Mouse (Mus musculus): ENCODE measurements around the gene Gm42957.
"Not testable (repeated sequence)": the region's sequence is repeated elsewhere in the genome, so short reads cannot be mapped to it uniquely, and the experiment has no call there.

Gm42957 gene

DNA sequence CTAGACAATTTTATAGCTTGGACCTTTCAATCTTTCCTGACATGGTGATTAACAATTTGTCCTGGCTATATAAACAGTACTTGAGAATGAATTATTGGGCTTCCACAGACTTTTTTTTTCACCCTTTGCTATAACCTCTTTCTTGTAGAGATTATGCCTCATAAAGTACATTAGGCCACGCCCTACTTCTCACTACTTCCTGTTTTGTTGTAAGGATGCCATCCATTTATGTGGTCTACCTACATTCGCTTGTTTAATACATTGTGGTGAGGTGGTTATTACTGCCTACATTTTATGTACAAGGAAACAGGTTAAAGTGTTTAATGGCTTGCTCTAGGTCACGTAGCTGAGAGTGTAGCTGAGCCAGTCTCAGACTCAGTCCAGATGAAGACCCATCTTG, 39.9 kb downstream of the Gm42957 start:
- DNase-seq (ENCODE audit: low read depth): no peak

GRCm38 (mm10) chr3:96675690-96676089, 40.4 kb downstream of the Gm42957 start:
- DNase-seq (ENCODE audit: low read depth): peak; percentile 30

DNA sequence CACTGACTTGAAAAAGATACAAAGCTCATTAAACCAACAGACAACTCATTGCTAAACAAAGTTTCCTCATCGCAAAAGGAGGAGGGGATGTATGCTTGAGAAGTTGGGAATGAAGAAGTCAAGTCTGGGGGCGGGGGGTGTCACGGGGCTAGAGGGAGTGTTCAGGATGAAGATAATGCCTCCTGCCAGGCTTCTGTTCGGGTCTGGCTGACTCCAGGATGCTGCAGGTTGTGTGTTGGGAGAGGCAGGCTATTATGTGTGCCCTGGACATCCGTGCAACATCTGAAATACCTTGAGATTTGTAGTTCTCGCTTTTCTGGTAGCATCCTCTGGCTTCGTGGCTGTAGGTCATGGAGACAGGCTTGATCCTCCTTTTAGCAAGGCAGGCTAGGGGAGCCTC, 43.2 kb downstream of the Gm42957 start:
- no peak for DNase-seq (ENCODE audit: low read depth)

DNA sequence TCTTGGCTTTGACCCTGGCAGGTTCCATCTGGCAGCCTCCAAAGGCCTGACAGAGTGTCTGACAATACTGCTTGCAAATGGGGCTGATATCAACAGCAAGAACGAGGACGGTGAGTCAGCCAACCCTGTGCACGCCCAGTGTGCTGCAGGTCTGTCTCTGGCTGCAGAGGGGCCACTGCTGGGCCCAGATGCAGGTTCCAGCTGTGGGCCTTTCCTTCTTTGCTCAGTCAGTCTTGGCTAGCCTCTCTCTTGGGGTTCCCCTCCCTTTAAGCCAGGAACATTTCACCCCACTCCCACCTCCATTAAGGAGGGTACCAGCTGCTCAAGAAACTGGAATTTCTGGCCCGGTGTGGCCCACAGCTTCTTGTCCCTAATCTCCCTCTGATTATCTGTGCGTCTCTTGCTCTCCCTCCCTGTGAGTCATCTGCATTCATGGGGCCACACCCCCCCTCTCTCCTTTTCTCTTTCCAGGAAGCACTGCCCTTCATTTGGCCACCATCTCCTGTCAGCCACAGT, 43.9 kb downstream of the Gm42957 start:
- peak; percentile 65 for DNase-seq (ENCODE audit: low read depth)

- DNase-seq (ENCODE audit: low read depth): no peak
Observed at GRCm38 (mm10) chr3:96680269-96680956, 45.1 kb downstream of the Gm42957 start.

GRCm38 (mm10) chr3:96683496-96683895, 48.2 kb downstream of the Gm42957 start:
- DNase-seq (ENCODE audit: low read depth): no peak

DNA sequence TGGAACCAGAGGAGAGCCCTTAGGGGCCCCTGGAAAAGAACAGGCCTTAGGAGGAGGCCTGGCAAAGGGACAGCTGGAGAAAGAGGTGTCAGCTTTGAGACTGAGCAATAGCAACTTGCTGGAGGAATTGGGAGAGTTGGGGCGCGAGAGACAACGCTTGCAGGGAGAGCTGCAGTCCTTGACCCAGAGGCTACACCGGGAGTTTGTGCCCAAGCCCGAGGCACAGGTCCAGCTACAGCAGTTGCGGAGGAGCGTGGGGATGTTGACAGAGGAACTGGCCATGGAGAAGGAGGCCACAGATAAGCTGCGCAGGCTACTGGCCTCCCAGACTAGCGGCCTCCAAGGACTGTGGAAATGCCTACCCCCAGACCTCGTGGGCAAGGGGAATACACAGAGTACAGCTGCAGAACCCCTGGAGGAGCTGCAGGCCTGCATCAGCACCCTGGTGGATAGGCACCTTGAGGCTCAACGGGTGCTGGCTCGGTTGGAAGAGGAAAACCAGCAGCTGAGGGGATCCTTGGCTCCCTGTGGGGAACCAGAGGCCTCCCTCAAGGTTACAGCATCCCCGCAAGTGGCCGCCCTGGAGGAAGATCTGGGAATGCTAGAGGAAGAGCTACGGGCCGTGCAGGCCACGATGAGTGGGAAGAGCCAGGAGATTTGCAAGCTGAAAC, 49.0 kb downstream of the Gm42957 start:
- no peak for DNase-seq (ENCODE audit: low read depth)

- no peak for DNase-seq (ENCODE audit: low read depth)
Observed at GRCm38 (mm10) chr3:96684822-96685156, 49.5 kb downstream of the Gm42957 start.

DNA sequence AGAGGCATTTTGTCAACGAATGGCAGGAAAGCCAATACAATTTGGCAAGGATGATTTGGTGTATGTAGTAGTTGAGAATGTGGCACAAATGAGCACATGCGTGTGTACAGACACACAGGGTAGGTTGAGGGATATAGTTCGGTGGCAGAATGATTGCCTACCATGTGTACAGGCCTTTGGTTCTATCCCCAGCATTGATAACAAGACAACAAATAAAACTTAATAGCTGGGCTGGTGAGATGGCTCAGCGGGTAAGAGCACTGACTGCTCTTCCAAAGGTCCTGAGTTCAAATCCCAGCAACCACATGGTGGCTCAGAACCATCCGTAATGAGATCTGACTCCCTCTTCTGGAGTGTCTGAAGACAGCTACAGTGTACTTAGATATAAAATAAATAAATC, 50.8 kb downstream of the Gm42957 start:
- DNase-seq (ENCODE audit: low read depth): not testable (repeated sequence)

DNA sequence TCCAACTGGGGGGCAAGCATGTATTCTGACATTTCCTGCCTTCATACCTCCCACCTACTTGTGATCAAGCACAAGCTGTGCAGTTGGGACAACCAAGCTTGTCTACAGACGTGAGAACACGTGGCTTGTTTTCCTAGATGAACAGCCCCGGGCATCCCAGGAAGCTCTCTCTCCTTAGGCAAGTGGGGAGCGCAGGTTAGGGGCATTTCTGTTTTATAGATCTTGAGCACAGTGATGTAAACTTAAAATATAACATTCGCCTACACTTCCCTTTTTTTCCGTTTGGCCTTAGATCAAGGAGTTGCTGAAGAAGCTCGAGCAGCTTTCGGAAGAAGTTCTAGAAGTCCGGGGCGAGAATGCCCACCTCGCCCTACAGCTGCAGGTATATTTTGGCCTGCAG, 53.6 kb downstream of the Gm42957 start:
- no peak for DNase-seq (ENCODE audit: low read depth)

- DNase-seq (ENCODE audit: low read depth): no peak
Observed at GRCm38 (mm10) chr3:96690298-96690697, 55.0 kb downstream of the Gm42957 start.

- DNase-seq (ENCODE audit: low read depth): peak; percentile 74
Observed at GRCm38 (mm10) chr3:96692506-96692905, 57.2 kb downstream of the Gm42957 start.

DNA sequence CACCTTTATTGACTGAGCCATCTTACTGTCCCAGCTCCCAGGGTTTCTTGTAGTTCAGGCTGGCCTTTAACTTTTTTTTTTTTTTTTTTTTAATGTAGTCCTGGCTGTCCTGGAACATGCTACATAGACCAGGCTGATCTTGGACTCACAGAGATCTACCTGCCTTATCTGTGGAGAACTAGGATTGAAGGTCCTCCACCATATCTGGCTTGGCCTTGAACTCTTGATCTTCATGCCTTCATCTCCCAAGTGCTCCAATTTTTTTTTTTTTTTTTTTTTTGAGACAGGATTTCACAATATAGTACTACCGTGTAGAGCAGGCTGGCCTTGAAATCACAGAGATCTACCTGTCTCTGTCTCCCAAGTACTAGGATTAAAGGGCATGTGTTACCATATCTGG, 58.3 kb downstream of the Gm42957 start:
- no peak for DNase-seq (ENCODE audit: low read depth)

GRCm38 (mm10) chr3:96696198-96696765, 61.0 kb downstream of the Gm42957 start, which contains the start of gene Pias3:
TSS of gene Pias3 (plus strand) at chr3:96696384.
- peak; percentile 93 for DNase-seq (ENCODE audit: low read depth)

DNA sequence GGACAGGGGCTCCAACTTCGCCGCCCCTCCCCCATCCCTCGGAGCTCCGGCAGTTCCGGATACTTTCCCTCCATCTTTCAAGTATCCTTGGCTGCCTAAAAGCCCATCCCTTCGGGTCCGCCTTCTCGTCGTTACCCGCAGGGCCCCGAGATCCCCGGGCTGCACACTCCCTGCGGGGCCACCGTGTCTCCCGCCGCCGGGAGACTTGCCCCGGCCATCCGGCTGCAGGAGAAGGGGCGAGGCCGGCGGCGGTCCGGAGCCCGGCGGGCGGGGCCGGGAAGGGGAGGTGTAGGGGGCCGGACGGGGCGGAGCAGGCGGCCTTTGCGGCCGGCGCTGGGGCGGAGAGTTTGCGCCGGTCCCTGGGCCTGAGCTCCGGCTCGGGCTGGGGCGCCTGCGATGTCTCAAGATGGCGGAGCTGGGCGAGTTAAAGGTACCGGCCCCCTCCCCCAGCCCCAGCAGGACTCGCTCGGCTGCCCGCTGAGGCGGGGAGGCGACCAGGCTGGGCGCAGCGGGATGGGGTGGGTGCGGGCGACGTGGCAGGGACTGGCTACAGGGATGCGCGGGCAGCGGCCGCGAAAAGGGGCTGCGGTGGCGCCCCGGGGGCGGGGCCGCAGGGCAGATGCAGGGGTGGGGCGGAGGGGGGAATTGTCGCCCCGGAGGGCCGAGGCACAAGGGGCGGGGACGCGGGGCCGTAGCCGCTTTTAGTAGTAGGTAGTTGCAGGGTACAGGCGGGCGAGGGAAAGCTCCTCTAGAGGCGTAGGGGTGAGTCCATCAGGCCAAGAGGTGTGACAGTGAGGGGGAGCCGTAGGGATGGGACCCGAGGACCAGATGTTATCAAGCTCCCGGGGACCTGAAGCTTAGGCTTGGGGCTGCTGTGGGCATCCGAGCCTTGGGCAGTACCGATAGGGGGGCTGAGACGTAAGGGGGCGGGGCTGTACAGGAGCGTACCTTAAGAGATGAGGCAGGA, 61.8 kb downstream of the Gm42957 start:
- DNase-seq (ENCODE audit: low read depth): peak; percentile 95

DNA sequence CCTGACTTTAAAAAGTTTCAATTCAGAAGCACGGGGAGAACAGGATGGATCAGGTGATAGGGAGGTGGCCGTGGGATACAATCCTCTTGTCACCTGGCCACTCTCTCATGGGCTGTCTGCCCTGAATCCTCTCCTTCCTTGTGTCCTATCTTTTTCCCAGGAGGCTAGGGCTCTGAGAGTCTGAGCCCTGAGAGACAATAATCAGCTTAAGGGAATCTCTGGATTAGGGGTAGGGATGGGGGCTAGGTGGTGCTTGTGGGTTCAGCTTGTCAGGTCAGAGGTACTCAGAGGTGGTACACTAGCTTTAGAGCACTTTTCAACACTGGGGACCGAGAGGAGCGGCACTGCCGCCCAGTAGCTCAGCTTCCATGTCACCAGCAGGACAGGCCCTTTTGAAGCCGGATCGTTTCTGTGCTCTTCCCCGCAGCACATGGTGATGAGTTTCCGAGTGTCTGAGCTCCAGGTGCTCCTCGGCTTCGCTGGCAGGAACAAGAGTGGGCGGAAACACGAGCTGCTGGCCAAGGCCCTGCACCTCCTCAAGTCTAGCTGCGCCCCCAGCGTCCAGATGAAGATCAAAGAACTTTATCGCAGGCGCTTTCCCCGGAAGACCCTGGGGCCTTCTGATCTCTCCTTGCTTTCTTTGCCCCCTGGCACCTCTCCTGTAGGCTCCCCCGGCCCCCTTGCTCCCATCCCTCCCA, 63.9 kb downstream of the Gm42957 start:
- no peak for DNase-seq (ENCODE audit: low read depth)

- DNase-seq (ENCODE audit: low read depth): peak; percentile 73
Observed at GRCm38 (mm10) chr3:96700376-96700775, 65.1 kb downstream of the Gm42957 start.

- no peak for DNase-seq (ENCODE audit: low read depth)
Observed at GRCm38 (mm10) chr3:96701003-96701402, 65.7 kb downstream of the Gm42957 start.

Measured in NIH3T3 (cell line).